Mouse (Mus musculus) liver, embryonic 14.5 days (tissue): ENCODE data around the gene Nop53. TPM values are rescaled to one million over a fixed set of nuclear protein-coding genes. Genes with fewer than 3 reads are reported as not detected.

ENCODE experiments used
- ATAC-seq: fragments of 200-750 bp; cut with Nextera tagmentation; 2 replicates; pipeline ENCODE4 v1.8.0; 2017; ENCODE audit warnings: moderate number of reproducible peaks, mild to moderate bottlenecking, moderate library complexity; ENCODE audit not compliant: insufficient read depth
- DNase-seq, 3 experiments: peaks; one replicate each; pipeline ENCODE4 v3.0.0-alpha.2; 2012 to 2013; ENCODE audit warnings: low read depth in 3 of 3, low spot score in 3 of 3
- H3K27ac ChIP-seq: fragments of 300-500 bp; sonication (generic); 2 replicates; pipeline ENCODE4 v1.5.1; 2014; ENCODE audit warnings: moderate library complexity, mild to moderate bottlenecking, control low read depth, inconsistent platforms
- H3K27me3 ChIP-seq: fragments of 300-500 bp; sonication (generic); 2 replicates; pipeline ENCODE4 v1.6.1; 2014; ENCODE audit warnings: mild to moderate bottlenecking, low read length, moderate library complexity; ENCODE audit not compliant: control insufficient read depth, insufficient read depth
- H3K36me3 ChIP-seq: fragments of 300-500 bp; sonication (generic); replicated peaks from 2 replicates; pipeline ENCODE4 v1.6.1; 2014; ENCODE audit warnings: low read depth; ENCODE audit not compliant: control insufficient read depth, insufficient read depth
- H3K4me1 ChIP-seq, 2 experiments: fragments of 200-500 bp in 1 of 2; fragments of 300-500 bp in 1 of 2; sonication (generic) in 1 of 2; replicated peaks; 2 replicates each; pipeline ENCODE4 v1.6.1; 2012 to 2014; ENCODE audit warnings: antibody characterized with exemption in 1 of 2, inconsistent platforms in 1 of 2, low read length in 1 of 2; ENCODE audit not compliant: control insufficient read depth in 2 of 2, insufficient read depth in 2 of 2
- H3K4me2 ChIP-seq: fragments of 300-500 bp; sonication (generic); 2 replicates; pipeline ENCODE4 v1.6.1; 2014; ENCODE audit warnings: low read depth, mild to moderate bottlenecking, control low read depth, moderate library complexity
- H3K4me3 ChIP-seq, 2 experiments: fragments of 200-500 bp in 1 of 2; fragments of 300-500 bp in 1 of 2; sonication (generic) in 1 of 2; 2 replicates each; pipeline ENCODE4 v1.5.1; 2012 to 2014; ENCODE audit warnings: low read depth in 2 of 2, low read length in 2 of 2, mild to moderate bottlenecking in 2 of 2, control low read depth in 1 of 2, inconsistent platforms in 1 of 2, moderate library complexity in 1 of 2; ENCODE audit not compliant: insufficient read depth in 1 of 2
- H3K9ac ChIP-seq: fragments of 300-500 bp; sonication (generic); replicated peaks from 2 replicates; pipeline ENCODE4 v1.6.1; 2014; ENCODE audit warnings: mild to moderate bottlenecking, control low read depth, moderate library complexity
- H3K9me3 ChIP-seq: fragments of 300-500 bp; sonication (generic); 2 replicates; pipeline ENCODE4 v1.6.1; 2016; ENCODE audit warnings: low read length, mixed read lengths; ENCODE audit not compliant: control insufficient read depth
- CTCF ChIP-seq: IDR thresholded peaks from 2 replicates; pipeline ENCODE4 v1.5.1; 2016; ENCODE audit warnings: antibody characterized with exemption, low read depth, control low read depth
- EP300 ChIP-seq: IDR thresholded peaks from 2 replicates; pipeline ENCODE4 v1.6.1; 2016; ENCODE audit warnings: antibody characterized with exemption, low read depth
- WGBS: fragments of 180-500 bp; shearing (Covaris S2); extraction: QIAGEN DNeasy Blood & Tissue Kit; methylation state at CpG from one replicate; pipeline ENCODE4 v1.1.7; 2014; ENCODE audit not compliant: insufficient replicate concordance; 5-methylcytosine and 5-hydroxymethylcytosine counted together
- polyA plus RNA-seq, 2 experiments: library from polyadenylated mRNA; depleted of rRNA in 1 of 2; stranded (reverse) in 1 of 2; unstranded in 1 of 2; fragments of >200 nt; fragmentation: Nextera tagmentation in 1 of 2; extraction: Ambion mirVana in 1 of 2; gene quantifications; 2 replicates each; pipeline versions ENCODE4 v1.2.1 to v1.2.3; 2012 to 2014

The Nop53 gene
- polyA plus RNA-seq, 2 experiments = 56.9 to 75.9 TPM

- Histone ChIP-seq H3K4me3 (no peak overlapping the region), H3K27ac (no peak overlapping the region), H3K9me3 (no peaks in the 10 kb centered on the region), H3K27me3 (no peaks in the 10 kb centered on the region), H3K9ac (no peak overlapping the region), H3K36me3 (peaks cover 68% of the 10 kb centered on the region), H3K4me1 (no peaks in the 10 kb centered on the region), H3K4me2 (no peak overlapping the region)
- ATAC-seq (no peak), DNase-seq (no peak)
- WGBS = 85% methylated on average over 3 of the region's 3 CpGs
- no peak for TF ChIP-seq CTCF
- no peak for TF ChIP-seq EP300
Measured at GRCm38 (mm10) chr7:15938621-15939020, 7.3 kb downstream of the Nop53 start.

GRCm38 (mm10) chr7:15937491-15937890 is 8.4 kb downstream of the Nop53 start:
- H3K4me2 ChIP-seq = no peak overlapping the region
- DNase-seq = no peak
- H3K4me1 ChIP-seq = no peaks in the 10 kb centered on the region
- no peak overlapping the region for H3K27ac ChIP-seq
- H3K9ac ChIP-seq = no peak overlapping the region
- H3K9me3 ChIP-seq = no peaks in the 10 kb centered on the region
- no peak overlapping the region for H3K4me3 ChIP-seq
- no peak for TF ChIP-seq EP300
- TF ChIP-seq CTCF = no peak
- H3K36me3 ChIP-seq = peaks cover 58% of the 10 kb centered on the region
- H3K27me3 ChIP-seq = no peaks in the 10 kb centered on the region
- no peak for ATAC-seq
- 65% methylated on average over 5 of the region's 5 CpGs for whole genome bisulfite sequencing

- Histone ChIP-seq H3K27me3 (no peaks in the 10 kb centered on the region), H3K27ac (no peak overlapping the region), H3K4me2 (no peak overlapping the region), H3K4me3 (no peak overlapping the region), H3K9ac (no peak overlapping the region), H3K9me3 (no peaks in the 10 kb centered on the region), H3K36me3 (peaks cover 21% of the 10 kb centered on the region), H3K4me1 (peaks cover 0 to 4% of the 10 kb centered on the region in 2 experiments; a peak in 3 of 4 replicates)
- no peak for ATAC-seq
- TF ChIP-seq CTCF (no peak), EP300 (no peak)
- DNase-seq = no peak
- whole genome bisulfite sequencing = 25% methylated on average over 16 of the region's 16 CpGs
Measured at GRCm38 (mm10) chr7:15933437-15934359, 12.2 kb downstream of the Nop53 start.

- H3K4me2 ChIP-seq = no peak overlapping the region
- 51% methylated on average over 3 of the region's 3 CpGs for WGBS
- no peak overlapping the region for H3K4me3 ChIP-seq
- DNase-seq (no peak), ATAC-seq (no peak)
- TF ChIP-seq EP300 (no peak), CTCF (no peak)
- no peaks in the 10 kb centered on the region for H3K9me3 ChIP-seq
- H3K36me3 ChIP-seq = 0 out of 2 replicates have a peak, but pooled peaks cover 3% of the 10 kb centered on the region
- no peaks in the 10 kb centered on the region for H3K27me3 ChIP-seq
- no peak overlapping the region for H3K27ac ChIP-seq
- no peak overlapping the region for H3K9ac ChIP-seq
- peaks cover 0 to 4% of the 10 kb centered on the region in 2 experiments; a peak in 3 of 4 replicates for H3K4me1 ChIP-seq
Measured at GRCm38 (mm10) chr7:15931635-15932034, 14.2 kb downstream of the Nop53 start.

- no peak overlapping the region for H3K27ac ChIP-seq
- no peak overlapping the region for H3K4me2 ChIP-seq
- ATAC-seq (no peak), DNase-seq (no peak)
- no peaks in the 10 kb centered on the region for H3K36me3 ChIP-seq
- no peak overlapping the region for H3K9ac ChIP-seq
- TF ChIP-seq CTCF = peak; percentile 43; the same call in 1 of the 2 replicates
- TF ChIP-seq EP300 = no peak
- no peaks in the 10 kb centered on the region for H3K9me3 ChIP-seq
- no peak overlapping the region for H3K4me3 ChIP-seq
- 42% methylated on average over 2 of the region's 2 CpGs for WGBS
- H3K27me3 ChIP-seq = no peaks in the 10 kb centered on the region; the same call in 1 of the 2 replicates
- peaks cover 0 to 4% of the 10 kb centered on the region in 2 experiments; a peak in 3 of 4 replicates for H3K4me1 ChIP-seq
Measured at GRCm38 (mm10) chr7:15930543-15930942, 15.3 kb downstream of the Nop53 start.
